Mouse (Mus musculus) hindlimb bud, embryonic 11.5 days (tissue): ENCODE data around the gene Znrf4.

Source experiments
- DNase-seq: peaks from one replicate; pipeline ENCODE4 v3.0.0-alpha.2; 2012; ENCODE audit warnings: low read depth, low spot score; ENCODE audit errors: extremely low spot score

Gene Znrf4

GRCm38 (mm10) chr17:56512310-56512709, at the start of gene Znrf4:
Gene Znrf4, minus strand, starts transcription at chr17:56512431.
- DNase-seq: no peak

DNA sequence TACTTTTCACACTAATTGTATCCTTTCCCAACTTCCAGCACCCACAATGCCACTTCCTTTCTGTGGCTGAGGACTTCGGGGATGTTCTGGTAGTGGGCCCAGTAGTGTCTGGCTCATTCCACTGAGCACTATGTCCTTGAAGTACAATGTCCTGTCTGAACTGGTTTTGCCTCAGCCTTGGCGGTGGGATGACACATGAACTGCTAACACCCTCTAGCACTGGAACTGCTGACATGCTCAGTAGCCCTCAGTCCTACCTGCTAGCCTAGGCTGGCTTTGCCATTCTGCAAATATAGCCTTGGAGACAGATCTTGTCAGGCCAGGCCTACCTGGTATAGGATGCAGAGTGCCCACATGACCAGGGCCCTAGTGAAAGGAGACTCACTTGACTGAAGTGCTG, 49.6 kb upstream of the Znrf4 start:
- DNase-seq: no peak

DNA sequence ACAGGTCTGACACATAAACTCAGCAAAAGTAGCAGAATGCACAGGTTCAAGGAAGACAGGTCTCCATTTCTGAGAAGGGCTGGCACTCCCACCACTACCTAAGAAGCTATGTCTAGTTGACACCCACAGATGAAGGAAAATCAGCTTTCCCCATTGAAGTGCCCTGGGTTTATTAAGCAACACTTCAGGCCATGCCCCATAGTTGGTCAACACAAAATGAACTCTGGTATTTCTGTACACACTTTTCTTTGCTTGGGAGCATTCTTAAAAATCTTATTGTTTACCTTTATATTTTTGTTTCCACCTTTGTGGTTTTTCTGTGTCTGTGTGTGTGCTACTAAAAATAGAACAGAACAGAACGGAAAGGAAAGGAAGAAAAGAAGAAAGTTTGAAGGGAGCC, 47.9 kb upstream of the Znrf4 start:
- DNase-seq: no peak

DNA sequence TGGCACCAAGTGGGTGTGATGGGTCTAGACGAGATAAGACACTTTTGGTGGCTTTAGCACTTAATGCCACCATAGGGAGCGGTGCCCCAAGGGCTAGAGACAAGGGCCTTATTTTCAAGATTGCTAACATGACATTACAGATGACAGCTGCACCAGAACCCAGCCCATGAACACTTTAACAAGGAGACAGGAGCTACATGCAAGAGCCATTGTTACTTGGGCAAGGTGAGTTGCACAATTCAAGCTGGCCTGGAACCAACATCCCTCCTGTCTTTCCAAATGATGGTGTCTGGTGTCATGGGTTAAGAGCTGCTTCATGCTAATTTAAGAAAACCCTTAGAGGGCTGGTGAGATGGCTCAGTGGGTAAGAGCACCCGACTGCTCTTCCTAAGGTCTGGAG, 47.2 kb upstream of the Znrf4 start:
- no peak for DNase-seq

- DNase-seq: peak; percentile 41
These were observed 46.2 kb upstream of the Znrf4 start for GRCm38 (mm10) chr17:56558448-56558847.

DNA sequence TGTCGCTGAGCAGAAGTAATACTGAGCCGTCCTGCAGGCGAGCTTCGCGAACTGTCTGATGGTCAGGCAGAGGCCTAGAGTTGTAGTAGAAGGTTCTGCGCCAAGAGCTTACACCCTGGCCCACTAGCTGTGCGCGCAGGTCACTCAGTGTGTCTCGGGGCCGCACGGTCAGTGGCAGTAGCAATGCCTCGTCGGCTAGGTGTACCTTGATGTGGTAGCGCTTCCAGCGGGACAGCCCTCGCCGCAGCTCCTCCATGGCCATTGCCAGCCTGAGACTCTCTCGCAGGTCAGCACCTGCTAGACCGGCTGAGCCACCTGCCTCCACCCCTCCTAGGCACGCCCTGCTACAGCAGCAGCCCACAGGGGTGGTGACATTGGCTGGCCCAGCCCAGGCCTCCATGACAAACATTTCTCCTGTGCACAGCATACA, 41.9 kb upstream of the Znrf4 start, which contains the start of gene Gm20219:
TSS of gene Gm20219 (minus strand) at position 266 of the 430 bp plus-strand sequence.
- no peak for DNase-seq

DNA sequence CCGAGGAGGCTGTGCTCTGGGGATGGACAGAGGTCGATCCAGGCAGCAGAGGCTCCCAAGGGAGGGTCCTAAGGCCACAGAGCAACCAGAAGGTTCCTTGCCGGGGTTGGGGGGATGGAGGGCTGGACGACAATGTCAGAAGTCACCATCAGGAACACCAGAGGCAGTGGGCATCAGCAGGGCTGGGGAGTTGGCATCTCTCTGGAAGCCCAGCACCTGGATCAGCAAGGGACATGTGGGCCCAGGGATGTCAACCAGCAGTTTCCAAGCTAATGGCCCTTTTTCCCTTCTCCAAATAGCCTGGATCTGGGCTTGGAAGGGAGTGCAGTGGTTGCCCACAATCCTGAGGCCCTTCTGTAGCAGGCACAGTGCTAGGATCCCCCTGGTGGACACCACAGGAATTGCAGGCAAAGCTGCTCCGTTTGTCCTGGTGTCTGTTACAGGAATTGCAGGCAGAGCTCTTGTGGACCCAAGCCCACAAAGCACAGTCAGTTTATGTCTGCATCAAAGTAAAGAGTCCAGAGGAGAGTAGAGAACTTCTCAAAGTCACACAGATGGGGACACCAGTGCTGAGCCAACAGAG, 40.6 kb upstream of the Znrf4 start:
- peak; percentile 78 for DNase-seq

- DNase-seq: no peak
These were observed 39.8 kb upstream of the Znrf4 start for GRCm38 (mm10) chr17:56551841-56552581.

DNA sequence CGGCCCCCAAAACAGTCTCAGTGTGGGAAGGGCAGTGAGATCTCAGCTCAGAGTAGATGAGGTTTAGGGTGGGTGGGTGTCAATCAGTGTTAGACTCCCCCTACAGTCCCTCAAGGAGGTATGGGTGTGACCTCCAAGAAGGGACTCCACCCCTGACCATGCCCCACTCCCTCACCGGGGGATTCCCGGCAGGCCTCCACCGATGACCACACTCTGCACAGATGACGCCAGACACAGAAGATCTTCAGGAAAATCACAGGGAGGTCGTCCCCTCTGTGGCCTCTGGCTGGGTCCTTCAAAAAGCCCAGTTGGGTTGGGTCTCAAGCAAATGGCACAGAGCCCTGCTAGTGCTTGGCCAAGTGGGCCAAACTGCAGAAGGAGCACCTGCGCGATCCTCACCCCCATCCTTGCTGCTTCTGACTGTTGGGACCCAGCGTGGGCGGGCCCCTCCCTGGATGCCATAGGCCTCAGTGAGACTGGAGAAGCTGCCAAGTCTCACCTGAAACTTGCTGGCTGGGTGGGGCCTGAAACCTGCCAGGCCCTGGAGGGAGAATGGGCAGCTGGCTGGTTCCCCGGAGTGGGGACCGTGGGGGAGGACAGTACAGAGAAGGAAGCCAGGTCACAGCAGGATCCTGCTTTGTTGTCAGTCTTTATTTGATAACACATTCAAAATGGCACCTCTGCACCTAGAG, 38.7 kb upstream of the Znrf4 start:
- DNase-seq: no peak

DNA sequence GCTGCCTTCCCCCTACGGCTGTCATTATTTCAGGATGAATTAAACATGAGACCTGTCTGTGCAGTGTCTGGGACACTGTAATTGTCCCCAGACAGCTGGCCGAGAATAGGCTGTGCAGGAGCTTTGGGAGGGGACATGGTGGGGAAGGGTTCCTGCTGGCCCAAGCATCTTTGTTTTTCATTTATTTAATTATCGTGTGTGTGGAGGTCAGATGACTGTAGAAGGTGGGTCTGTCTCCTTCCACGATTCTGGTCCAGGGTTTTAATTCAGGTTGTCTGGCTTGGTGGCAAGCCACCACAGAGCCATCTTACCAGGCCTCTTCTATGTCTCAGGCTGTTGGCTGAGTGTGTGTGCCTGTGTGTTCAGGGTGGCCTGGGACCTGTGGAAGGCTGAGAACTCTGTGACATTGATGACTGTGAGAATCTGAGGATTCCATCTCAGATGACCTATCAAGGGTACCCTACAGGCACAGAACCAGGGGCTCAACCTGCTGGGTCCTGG, 36.4 kb upstream of the Znrf4 start:
- DNase-seq: no peak

DNA sequence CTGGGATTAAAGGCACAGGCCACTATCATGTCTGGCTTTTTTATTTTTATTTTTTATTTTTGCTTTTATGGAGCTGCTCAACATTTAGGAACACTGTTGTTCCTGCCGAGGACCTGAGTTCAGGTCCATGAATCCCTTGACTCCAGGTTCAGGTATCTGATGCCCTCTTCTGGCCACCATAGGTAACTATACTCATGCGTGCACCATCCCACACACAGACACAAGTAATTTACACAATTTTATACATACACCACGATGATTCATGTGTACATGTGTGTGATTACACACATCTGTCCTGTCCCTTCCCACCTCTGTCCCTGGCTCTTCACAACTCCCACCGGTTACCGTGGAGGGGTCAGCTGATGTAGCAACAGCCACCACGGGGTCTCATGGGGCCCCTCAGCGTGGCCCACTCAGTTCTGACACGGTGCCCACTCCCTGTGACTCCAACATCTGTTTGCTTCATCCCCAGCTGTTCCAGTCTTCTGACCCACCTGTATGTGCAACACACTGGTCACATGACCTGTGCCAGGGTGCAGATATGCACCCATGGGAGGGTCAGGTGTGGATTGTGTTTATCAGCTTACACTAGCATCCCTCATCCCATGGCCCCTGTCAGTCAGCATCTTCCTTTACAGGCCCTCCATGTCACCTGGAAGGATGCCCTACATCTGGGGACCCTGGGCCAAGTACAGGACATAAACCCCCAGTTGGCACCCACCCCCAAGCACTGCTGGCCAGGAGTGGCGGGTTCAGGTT, 35.8 kb upstream of the Znrf4 start:
- DNase-seq: no peak

- no peak for DNase-seq
These were observed 35.0 kb upstream of the Znrf4 start for GRCm38 (mm10) chr17:56547116-56547845.

DNA sequence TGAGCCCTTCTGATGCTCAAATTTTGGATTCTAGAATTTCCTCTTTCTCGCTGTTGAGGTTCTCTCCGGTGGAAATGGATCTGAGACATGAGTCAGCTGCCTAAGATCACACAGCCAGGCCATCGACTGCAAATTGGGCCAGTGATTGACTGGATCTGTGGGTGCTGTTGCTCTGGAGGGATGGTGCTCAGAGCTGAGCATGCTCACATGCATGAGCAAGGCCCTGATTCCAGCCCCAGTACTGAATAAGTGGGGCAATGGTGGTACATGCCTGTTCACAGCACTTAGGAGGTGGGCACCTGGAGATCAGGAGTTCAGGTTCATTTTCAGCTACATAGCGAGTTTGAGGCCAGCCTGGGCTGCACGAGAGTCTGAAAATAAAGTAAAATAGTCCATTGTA, 34.3 kb upstream of the Znrf4 start:
- no peak for DNase-seq

DNA sequence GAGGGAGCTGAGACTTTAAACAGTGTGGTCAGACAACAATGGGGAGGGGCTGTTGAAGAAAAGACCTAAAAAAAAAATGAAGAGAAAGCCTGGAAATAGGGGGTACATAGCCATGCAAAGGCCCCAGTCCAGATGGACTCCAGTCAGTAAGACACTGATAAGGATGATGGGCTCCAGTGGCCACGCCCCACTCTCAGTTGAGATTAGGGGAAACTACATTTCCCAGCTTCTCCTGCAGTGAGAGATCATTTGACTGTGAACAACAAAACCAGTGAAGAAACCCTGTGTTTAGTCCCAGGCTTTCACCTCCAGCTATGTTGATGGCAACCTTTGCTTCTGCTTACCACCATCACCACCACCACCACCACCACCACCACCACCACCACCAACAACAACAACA, 33.7 kb upstream of the Znrf4 start:
- DNase-seq: no peak

GRCm38 (mm10) chr17:56544699-56545387, 32.6 kb upstream of the Znrf4 start:
- no peak for DNase-seq

GRCm38 (mm10) chr17:56543684-56544224, 31.5 kb upstream of the Znrf4 start:
- no peak for DNase-seq

- no peak for DNase-seq
These were observed 30.5 kb upstream of the Znrf4 start for GRCm38 (mm10) chr17:56542736-56543135.

GRCm38 (mm10) chr17:56540562-56540975, 28.3 kb upstream of the Znrf4 start:
- no peak for DNase-seq

DNA sequence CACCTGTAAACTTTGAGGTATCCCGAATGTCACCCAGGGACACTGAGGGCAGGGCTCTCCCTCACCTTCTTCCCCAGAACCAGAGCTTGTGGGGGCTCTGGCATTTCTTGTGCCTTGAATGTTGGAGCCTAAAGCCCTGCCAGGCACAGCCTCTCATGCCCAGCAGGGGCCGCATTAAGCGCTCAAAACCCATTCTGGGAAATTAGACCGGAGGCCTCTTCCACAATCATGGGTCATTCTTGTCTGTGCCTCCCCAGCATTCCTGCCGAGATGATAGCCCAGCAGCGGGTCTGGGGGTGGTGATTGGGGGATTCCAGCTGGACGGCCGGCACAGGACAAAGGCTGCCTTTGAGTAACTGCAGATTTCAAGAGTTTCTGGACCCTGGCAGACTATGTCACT, 25.7 kb upstream of the Znrf4 start:
- no peak for DNase-seq

GRCm38 (mm10) chr17:56536874-56537273, 24.6 kb upstream of the Znrf4 start:
- no peak for DNase-seq
